Mouse (Mus musculus) embryonic fibroblast, embryonic 13.5 days (primary cell): ENCODE data around the gene Olfr1246.

Experiments used
- CTCF ChIP-seq: IDR thresholded peaks from 2 replicates; pipeline ENCODE4 v1.5.1; 2011; ENCODE audit warnings: mild to moderate bottlenecking, control low read depth, low read length, moderate library complexity, borderline replicate concordance; ENCODE audit not compliant: insufficient read depth
- POLR2A ChIP-seq: IDR thresholded peaks from 2 replicates; pipeline ENCODE4 v1.6.1; 2011; ENCODE audit warnings: low read depth, mild to moderate bottlenecking, control low read depth, low read length, moderate library complexity

GRCm38 (mm10) chr2:89539923-89540322 lies 53.0 kb downstream of the Olfr1246 start:
- TF ChIP-seq CTCF = no peak
- TF ChIP-seq POLR2A = no peak
